Mouse (Mus musculus): Measurements from ENCODE around the gene Wdr91.

Wdr91 gene

GRCm38 (mm10) chr6:34863786-34864514 is 46.7 kb downstream of the Wdr91 start:
- DNase-seq (ENCODE audit: low read depth in 1 of 2, low spot score in 2 of 2), result no peak

- DNase-seq (ENCODE audit: low read depth in 1 of 2, low spot score in 2 of 2), result peak in 1 of 2 experiments; percentile 26
Measured at GRCm38 (mm10) chr6:34862791-34863403, 47.8 kb downstream of the Wdr91 start, which contains the start of gene Tmem140. Tmem140 (plus strand) TSS chr6:34863146.

- DNase-seq (ENCODE audit: low read depth in 1 of 2, low spot score in 2 of 2), result no peak
Measured at GRCm38 (mm10) chr6:34862381-34862780, 48.3 kb downstream of the Wdr91 start.

GRCm38 (mm10) chr6:34861546-34862053 is 49.1 kb downstream of the Wdr91 start:
- no peak for DNase-seq (ENCODE audit: low read depth in 1 of 2, low spot score in 2 of 2)

- DNase-seq (ENCODE audit: low read depth in 1 of 2, low spot score in 2 of 2), result no peak
Measured at GRCm38 (mm10) chr6:34832352-34832751, 78.3 kb downstream of the Wdr91 start.

All from monocyte, adult 2 months (primary cell).